Mouse (Mus musculus) adipocyte (in vitro differentiated cells): ENCODE results near the gene Arpp19.

Source experiments
- DNase-seq: peaks from one replicate; pipeline ENCODE4 v3.0.0-alpha.2; 2016; ENCODE audit warnings: low spot score

The Arpp19 gene

GRCm38 (mm10) chr9:75037451-75038356, at the start of gene Arpp19:
Arpp19 (plus strand) TSS chr9:75037614.
- peak; percentile 87 for DNase-seq

- DNase-seq, result peak; percentile 57
These were observed 48.4 kb upstream of the Arpp19 start for GRCm38 (mm10) chr9:74988893-74989460.

GRCm38 (mm10) chr9:74989990-74990389, 47.4 kb upstream of the Arpp19 start:
- no peak for DNase-seq

- peak; percentile 68 for DNase-seq
These were observed 42.7 kb upstream of the Arpp19 start for GRCm38 (mm10) chr9:74994611-74995257.

- no peak for DNase-seq
These were observed 41.1 kb upstream of the Arpp19 start for GRCm38 (mm10) chr9:74996349-74996748.

- no peak for DNase-seq
These were observed 39.4 kb upstream of the Arpp19 start for GRCm38 (mm10) chr9:74997976-74998375.

- peak; percentile 88 for DNase-seq
These were observed 36.4 kb upstream of the Arpp19 start for GRCm38 (mm10) chr9:75001006-75001405.

GRCm38 (mm10) chr9:75001611-75002204, 35.7 kb upstream of the Arpp19 start:
- DNase-seq, result peak; percentile 64

GRCm38 (mm10) chr9:75002262-75002661, 35.2 kb upstream of the Arpp19 start:
- DNase-seq, result no peak

- DNase-seq, result no peak
These were observed 33.2 kb upstream of the Arpp19 start for GRCm38 (mm10) chr9:75004203-75004602.

GRCm38 (mm10) chr9:75016591-75016990, 20.8 kb upstream of the Arpp19 start:
- DNase-seq, result no peak

GRCm38 (mm10) chr9:75019181-75019580, 18.2 kb upstream of the Arpp19 start:
- peak; percentile 77 for DNase-seq

GRCm38 (mm10) chr9:75019592-75019991, 17.8 kb upstream of the Arpp19 start:
- DNase-seq, result no peak

- DNase-seq, result no peak
These were observed 16.9 kb upstream of the Arpp19 start for GRCm38 (mm10) chr9:75020561-75020960.

- DNase-seq, result no peak
These were observed 14.9 kb upstream of the Arpp19 start for GRCm38 (mm10) chr9:75022546-75022945.

- DNase-seq, result no peak
These were observed 14.1 kb upstream of the Arpp19 start for GRCm38 (mm10) chr9:75023150-75023894.

- DNase-seq, result no peak
These were observed 13.3 kb upstream of the Arpp19 start for GRCm38 (mm10) chr9:75024089-75024488.

- DNase-seq, result no peak
These were observed 11.7 kb upstream of the Arpp19 start for GRCm38 (mm10) chr9:75025689-75026088.

GRCm38 (mm10) chr9:75032408-75032807, 5.0 kb upstream of the Arpp19 start:
- no peak for DNase-seq

GRCm38 (mm10) chr9:75033141-75033540, 4.3 kb upstream of the Arpp19 start:
- peak; percentile 69 for DNase-seq

- DNase-seq, result no peak
These were observed 2.7 kb upstream of the Arpp19 start for GRCm38 (mm10) chr9:75034691-75035090.

- no peak for DNase-seq
These were observed 1.5 kb upstream of the Arpp19 start for GRCm38 (mm10) chr9:75035944-75036343.
